Mouse (Mus musculus) thymus, postnatal 36 days (tissue): ENCODE measurements around the gene Wrb.
A peak's percentile ranks its signal among the peaks of the same experiment; 100 is the strongest.
"Not testable (repeated sequence)": the region's sequence is repeated elsewhere in the genome, so short reads cannot be mapped to it uniquely, and the experiment has no call there.

Source experiments
- DNase-seq, 2 experiments: peaks; one replicate each; pipeline ENCODE4 v3.0.0; 2022; ENCODE audit warnings: mixed read lengths in 2 of 2

Wrb gene

DNA sequence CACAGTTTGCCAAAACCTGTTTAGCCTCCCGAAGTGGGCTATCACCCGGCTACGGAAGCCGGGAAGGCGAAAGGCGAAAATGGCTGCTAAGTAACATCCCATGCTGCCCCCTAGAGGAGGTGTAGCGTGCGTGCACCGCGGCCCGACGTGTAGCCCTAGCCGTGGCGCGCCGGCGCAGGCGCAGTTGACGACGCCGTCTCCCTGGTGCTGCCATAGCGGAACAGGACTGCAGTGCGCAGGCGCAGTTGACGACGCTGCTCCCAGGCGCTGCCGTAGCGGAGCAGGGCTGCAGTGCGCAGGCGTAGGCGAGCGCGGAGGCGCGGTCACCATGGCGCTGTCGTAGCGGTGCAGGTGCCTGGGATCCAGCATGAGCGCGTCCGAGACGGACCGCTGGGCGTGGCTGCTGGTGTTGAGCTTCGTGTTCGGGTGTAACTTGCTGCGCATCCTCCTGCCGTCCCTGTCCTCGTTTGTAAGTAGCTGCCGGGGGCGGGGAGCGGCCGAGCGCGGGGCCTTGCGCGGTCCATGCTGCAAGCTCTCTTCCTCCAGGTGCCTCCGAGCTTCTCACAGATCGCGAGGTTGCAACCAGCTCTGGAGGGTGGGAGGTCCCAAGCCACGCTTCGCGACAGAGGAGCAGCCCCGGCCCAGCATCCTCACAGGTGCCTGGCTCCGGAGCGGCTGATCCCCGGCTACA is at the start of gene Wrb:
Wrb (plus strand) TSS at position 298 of the 691 bp plus-strand sequence.
- DNase-seq = peak; percentile 100

DNA sequence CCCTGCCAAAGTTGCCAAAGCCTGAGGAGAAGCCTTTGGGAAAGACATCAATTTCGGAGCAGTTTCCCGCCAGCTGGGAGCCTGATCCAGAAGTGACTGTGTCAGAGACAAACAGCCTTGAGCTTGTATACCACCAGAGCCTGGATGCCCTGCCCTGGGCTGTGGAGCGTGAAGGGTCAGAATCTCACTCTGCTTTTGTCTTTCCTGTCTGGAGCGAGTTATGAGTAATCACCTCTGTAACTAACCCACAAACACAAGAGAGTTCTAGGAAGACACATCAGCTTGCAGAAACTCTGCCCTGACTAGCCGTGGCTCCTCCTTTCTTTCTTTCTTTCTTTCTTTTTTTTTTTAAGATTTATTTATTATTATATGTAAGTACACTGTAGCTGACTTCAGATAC is 49.2 kb upstream of the Wrb start:
- DNase-seq = no peak

DNA sequence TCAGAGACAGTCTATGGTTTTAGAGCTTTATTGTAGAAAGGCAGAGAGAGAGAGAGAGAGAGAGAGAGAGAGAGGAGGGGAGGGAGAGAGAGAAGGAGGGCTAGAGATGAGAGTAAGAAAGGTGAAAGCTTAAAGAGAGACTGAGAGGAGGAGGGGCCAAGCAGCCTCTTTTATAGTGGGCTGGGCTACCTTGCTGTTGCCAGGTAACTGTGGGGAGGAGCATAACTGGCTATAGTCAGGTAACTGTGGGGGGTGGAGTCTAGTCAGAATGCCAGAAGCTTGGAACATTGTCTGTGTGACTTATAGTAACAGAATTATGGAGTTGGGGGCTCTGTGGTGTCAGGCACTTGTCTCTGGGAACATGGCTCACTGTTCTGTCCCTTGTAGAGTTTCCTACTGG is 47.4 kb upstream of the Wrb start:
- not testable (repeated sequence) for DNase-seq

DNA sequence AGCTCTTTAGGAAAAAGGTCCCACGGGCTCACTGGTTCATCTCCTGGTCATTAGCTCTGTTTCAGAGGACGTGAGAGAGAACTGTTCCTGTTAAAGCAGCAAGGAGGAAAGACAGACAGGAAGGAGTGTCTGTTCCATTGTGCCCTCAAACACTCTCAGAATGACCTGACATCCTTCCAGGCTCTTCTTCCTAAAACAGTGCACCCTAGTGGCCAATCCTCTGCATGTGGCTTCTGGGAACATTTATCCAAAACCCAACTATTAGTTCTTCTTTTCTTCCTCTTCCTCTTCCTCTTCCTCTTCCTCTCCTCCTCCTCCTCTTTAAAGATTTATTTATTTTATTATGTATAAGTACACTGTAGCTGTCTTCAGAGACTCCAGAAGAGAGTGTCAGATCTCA is 42.2 kb upstream of the Wrb start:
- no peak for DNase-seq

DNA sequence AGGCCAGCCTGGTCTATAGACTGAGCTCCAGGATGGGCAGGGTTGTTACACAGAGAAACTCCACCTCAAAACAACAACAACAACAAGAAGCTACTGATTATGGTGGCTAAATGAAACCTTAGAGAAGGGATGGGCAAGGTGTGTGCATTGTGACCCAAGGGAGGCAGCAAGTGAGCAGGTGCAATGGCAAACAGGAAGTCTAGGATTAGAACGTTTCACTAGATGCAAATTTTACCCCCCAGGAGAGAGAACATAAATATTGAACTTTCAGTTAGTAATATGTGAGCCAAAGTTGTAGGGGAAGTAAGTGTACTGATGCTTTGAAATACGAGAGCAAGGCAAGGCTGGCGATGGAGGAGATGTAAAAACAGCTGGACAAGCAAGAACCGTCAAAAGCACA is 35.5 kb upstream of the Wrb start:
- DNase-seq = no peak

DNA sequence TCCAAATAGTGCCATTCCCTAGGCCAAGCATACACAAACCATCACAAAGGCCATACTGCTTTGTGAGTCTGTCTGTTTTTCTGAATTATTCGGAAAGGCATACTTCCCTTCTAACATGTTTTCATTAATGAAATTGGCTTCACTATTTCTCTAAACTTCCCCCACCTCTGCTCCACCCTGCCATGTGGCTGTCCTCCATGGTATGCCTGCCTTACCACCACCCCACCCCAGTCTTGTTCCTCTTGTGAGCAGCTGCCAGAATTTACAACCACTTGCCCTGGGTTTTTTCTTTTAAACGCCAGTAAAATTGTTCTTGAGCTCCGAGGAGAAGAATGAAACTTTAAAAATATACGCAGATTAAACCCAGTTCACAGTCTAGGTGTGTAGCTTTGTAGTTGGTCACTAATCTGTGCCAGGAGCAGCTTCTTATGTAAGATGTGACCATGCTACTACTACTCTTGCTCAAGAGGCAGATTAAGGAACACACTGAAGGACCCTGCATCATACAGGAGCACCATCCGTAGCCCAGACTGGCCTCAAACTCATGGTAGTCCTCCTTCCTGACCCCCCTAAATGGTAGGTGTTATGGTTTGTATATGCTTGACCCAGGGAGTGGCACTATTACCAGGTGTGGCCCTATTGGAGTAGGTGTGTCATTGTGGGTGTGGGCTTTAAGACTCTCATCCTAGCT is 34.4 kb upstream of the Wrb start:
- DNase-seq = no peak

DNA sequence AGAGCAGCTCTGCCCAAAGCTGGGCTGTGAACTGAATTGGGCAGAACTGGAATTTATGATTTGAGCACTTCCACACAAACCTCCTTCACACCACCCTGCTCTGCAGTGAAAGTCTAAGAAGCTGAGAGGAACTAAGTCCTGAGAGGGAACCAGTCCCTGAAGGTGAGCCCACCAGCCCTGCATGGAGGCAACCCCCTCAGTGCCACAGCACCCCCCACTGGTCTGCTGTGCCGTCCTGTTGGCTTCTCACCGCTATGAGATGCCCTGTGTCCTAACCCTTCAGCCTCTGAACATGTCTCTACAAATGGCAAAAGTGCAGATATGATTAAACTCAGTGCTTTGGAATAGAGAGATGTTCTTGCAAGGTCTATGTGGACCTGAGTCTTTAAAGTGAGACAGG is 32.4 kb upstream of the Wrb start:
- no peak for DNase-seq

DNA sequence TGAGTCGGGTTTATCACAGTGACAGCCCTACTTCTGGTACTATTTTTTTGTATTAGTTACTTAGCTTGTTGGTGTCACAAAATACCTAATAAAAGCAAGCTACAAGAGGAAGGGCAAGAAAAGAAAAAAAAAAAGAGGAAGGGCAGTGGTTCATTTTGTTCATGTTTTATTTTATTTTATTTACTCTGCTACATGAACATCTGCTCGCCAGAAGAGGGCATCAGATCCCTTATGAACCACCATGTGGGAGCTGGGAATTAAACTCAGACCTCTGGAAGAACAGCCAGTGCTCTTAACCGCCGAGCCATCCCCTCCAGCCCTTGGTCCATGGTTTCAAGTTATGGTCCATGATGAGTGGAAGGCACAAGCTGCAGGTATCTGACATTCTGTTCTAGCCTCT is 30.5 kb upstream of the Wrb start:
- no peak for DNase-seq

DNA sequence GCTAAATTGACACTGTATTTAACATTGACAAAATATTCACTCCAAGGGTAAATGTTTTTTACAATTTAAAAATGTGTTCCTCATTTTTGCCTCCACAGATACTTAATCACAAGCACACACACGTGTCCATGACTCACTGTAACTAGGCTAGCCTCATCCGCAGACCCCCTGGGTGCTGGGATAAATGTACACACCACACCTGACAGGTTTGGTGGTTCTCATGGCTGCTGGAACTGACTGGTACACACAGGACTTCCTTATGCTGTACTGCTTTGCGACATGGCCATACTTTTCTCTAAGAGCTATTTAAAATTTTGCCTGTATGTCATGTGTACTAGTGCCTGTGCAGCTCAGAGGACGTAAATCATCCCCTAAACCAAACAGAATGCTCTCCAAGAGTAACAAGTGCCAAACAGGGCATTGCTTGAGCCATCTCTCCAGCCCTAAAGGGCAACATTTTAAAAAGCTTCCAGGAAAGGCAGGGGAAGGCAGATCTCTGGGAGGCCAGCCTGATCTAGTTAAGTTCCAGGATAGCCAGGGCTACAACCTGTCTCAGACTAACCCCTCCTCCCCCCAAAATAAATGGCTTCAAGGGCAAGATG is 25.1 kb upstream of the Wrb start:
- no peak for DNase-seq

DNA sequence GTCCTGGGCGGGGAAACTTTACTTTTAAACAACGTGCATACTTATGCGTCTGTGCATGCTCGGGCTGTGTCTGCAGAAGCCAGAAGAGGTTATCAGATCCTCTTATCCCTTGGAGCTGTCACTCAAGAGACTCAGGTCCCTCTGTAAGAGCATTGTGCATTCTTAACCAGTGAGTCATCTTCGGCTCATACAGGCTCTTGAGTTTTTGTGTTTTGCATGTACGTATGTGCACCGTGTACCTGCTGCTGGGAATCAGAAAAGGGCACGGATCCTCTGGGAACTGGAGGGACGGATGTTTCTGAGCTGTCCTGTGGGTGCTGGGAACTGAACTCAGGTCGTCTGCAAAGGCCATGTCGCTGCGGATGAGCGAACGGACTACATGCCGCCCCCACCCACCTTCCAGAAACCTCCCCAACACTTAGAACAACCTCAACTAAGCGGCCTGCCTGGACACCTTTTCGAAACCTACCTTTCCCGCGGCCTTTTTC is 18.5 kb upstream of the Wrb start:
- no peak for DNase-seq

DNA sequence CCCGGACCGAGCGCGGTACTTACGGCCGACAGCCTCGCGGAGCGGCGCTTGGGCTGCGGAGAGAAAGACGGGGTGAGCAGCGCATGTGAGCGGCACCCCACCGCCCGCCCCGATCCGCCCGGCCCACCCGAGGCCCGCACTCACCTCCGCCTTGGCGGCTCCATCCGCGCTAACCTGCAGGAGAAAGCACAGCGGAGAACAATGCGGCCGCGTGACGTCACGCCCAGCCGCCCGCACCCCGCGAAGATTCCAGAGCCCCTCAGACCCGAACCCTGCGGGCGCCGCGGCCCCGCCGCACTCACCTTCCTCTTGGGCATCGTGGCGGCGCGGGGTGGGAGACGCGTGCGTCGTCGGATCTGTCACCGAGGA is 17.9 kb upstream of the Wrb start:
- DNase-seq = no peak

DNA sequence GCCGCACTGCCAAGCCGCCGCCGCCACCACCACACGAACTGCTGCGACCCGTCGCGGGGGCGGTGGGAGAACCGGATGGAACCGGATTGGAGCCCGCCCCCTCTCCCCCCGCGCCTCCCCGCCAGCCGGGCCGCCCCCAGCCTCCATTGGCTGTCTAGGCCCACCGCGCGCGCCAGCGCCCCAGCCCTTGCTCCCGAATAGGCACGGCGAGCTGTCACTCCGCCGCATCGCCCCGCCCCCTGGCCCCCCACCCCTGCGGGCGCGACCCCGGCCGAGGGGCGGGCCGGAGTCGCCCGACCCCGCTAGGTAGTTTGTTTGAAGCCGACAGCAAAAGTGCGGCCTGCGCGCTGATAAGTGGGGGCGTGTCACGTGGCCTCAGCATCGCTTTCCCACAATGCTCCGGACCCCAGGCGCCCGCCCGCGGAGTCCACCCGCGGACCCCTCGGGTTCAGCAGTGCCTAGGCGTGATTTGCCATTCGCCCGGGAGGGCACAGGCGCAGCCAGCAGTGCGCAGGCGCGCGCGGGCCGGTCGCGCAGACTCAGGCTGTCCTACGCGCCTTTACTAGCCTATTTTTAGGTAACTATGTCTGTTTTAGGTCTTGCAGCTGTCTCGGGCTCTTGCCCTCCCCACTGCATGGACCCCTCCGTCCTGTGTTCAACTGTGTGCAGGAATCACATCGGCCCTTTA is 17.4 kb upstream of the Wrb start, which contains the start of gene Hmgn1:
Hmgn1 (minus strand) TSS at position 73 of the 688 bp plus-strand sequence.
- peak; percentile 91 to 95 for DNase-seq

DNA sequence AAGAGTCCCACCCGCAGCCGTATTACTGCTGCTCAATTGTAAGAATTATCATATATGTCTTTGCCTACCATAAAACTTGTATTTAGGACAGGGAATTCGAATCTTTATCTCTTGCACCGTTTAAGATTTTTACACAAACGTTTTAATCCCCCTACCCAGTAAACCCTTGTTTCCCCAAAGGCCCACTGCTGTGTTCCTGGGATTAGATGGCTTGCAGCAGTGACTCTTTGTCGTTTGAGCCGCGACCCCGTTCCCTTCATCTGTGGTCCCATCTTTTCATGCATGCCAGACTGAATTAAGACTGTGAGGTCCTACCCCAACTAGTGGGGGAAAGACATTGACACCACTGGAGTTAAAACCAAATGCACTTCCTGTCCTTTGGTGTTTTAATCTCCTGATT is 16.7 kb upstream of the Wrb start:
- no peak for DNase-seq

DNA sequence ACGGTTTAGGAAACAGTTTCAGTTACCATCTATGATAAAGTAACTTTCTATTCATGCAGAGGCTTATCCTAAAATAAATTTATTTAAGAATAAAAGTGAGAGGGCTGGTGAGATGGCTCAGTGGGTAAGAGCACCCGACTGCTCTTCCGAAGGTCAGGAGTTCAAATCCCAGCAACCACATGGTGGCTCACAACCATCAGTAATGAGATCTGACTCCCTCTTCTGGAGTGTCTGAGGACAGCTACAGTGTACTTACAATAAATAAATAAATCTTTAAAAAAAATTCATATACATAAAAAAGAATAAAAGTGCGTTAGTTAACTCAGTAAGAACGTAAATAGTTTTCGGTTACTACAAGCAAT is 478 bp upstream of the Wrb start:
- not testable (repeated sequence) for DNase-seq

DNA sequence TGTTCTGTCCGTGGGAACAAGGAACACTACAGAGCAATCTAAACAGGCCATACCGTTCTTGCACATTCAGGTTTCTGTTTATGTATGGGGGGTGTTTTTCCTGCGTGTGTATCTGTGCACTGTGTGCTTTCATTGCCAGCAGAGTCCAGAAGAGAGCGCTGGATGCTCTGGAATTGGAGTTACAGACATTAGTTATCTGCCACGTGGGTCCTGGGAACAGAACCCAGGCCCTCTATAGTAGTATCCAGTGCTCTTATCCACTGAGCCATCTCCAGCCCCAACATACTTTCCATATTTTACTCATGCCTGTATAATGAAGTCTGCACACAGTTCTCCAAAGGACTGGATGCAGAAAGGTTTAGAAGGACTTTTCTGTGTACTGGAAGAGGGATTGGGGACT is 607 bp downstream of the Wrb start:
- no peak for DNase-seq

DNA sequence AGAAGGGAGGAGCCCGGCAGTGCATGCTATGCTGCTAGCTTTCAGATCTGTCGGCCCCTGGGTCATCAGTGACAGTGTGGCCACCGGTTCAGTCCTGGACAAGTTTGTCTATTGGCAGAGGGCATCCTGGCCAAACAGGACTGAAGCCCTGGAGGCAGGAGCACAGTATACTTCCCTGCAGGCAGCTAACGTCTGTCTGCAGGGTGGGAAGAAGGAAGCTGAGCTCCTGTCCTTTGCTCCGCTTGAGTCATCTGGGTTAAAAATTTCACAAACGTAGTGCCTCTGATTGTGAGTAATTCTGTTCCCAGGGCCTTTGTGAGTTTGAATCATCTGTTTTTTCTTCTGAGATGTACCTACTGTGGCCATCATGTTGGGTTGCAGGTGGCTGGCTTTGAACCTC is 3.6 kb downstream of the Wrb start:
- no peak for DNase-seq

DNA sequence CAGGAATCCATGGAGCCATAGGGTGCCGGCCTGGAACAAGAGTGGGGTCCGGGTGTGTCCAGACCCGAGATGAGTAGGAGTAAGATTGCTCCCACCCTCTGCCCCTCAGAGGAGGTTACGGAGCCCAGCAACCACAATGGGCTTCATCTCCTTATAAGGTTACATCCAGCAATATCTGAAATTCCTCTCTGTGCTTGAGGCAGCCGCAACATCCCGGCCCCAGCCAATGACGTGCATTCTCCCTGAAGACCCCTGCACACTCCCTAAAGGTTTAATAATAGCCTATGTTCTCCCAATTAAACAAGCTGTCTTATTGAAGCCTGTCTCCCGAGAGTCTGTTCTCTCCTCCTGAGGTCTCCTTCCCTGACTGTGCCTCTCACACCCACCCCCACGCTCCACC is 4.1 kb downstream of the Wrb start:
- no peak for DNase-seq

DNA sequence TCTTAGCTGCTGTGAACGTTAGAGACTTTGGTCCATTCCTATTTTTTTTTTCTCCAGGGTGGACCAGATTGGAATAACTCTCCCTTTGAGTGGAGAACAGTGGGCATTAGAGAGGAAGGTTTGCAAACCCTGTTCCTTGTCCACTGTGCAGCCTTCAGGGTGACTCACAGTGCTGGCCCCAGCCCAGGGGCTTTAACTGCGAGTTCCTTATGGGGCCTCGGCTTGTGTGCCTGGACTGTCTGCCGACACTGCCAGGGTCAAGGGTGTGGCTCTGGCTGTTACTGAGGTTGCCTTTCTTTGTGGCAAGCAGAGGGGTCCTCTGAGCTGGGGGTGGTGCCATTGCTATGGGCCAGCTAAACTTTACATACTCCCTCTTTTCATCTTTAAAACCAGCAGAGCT is 5.8 kb downstream of the Wrb start:
- DNase-seq = no peak

DNA sequence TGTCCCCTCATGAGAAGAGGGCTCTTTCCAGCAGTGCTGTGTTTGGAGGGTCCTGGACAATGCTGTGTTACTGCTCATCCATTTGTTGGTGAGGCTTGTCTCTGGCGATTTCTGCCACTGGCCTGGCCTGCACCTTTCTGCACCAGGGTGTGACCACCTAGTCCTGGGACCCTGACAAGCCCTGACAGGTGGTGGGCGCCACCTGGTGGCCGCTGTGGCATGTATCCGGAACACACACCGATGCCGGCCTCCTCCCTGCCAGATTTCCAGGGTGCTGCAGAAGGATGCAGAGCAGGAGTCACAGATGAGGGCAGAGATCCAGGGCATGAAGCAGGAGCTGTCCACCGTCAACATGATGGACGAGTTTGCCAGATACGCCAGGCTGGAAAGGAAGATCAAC is 6.3 kb downstream of the Wrb start:
- peak; percentile 69 to 74 for DNase-seq

DNA sequence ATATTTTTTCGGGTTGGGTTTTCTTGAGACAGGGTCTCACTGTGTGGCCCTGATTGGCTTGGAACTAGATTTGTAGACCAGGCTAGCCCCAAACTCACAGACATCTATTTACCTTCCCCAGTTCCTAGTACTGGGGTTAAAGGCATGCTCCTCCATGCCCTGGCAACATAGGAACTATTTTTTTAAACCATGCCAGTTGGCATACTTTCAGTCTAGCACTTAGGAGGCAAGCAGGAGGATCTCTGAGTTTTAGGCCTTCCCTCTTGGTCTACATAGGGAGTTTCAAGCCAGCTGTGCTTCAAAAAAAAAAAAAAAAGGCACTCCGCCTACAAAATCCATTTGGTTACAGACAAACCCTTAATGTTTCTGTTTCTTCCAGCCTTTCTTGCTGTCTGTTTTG is 9.3 kb downstream of the Wrb start:
- no peak for DNase-seq

DNA sequence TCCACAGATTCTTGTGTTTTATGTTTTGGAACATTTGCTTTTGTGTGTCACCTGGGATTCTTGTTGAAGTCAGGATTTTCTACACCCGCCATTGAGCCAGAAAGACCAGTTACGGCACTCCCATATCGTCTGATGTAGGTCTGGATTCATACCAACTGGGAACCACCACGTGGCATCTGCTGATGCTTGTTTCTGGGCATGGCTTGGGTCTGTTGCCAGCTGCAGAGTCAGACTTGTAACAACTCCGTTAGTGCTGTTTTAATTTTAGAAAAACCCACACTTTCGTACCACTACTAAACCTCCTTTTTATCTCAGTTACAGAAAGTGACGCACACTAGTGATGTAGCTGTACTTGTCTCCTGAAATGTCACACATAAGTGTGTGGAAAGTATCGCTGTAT is 10.8 kb downstream of the Wrb start:
- DNase-seq = no peak

DNA sequence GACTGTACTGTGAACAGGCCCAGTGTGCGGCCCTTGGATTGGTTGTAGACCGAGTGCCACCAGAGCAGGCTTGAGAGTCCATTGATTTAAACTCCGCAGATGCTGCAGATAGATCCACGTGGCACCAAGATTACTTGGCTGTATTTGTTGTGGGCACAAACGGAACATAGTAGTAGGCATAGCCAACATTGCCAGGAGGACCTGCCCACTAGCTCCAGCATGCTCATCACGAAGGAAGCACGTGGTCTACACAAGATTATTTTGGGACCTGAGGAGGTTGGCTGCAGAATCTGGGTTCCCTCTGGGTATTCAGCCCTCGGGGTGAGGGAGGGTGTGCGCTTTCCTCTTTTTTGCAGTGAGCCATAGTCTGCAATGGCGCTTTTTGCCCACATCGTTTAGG is 12.0 kb downstream of the Wrb start:
- DNase-seq = no peak

DNA sequence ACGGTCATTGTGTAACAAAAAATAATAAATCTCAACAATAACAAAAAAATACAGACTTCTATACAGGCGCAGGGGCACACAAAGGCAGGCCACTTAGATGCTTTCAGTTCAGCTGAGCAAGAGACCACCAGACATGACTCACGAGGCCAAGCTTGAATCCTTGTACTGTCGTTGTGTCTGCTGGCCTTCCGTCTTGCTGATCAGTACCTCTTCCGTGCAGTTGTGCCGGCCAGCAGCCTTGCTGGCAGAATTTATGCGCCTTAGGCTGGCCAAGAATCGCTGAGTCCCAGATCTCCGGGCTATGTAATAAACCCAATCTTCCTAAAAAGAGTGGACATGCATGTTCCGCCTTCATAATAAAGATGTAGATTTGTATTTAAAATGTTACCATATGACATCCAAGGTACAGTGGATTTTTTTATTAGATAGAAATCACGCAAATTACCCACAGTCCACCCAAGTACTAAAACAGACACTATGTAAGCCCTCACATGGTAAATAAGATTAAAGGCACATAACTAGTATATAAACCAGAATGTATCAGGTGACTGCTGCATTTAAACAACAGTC is 13.4 kb downstream of the Wrb start:
- DNase-seq = no peak
